Mouse (Mus musculus) thymus, adult 2 months (tissue): ENCODE results near the gene Jmjd8. TPM values are rescaled to one million over a fixed set of nuclear protein-coding genes. Genes with fewer than 3 reads are reported as not detected.

Experiments used
- DNase-seq: peaks from one replicate; pipeline ENCODE4 v3.0.0; 2021
- H3K27ac ChIP-seq: fragments of 200-500 bp; 2 replicates; pipeline ENCODE4 v1.5.1; 2012; ENCODE audit warnings: low read length, control low read depth; ENCODE audit not compliant: control insufficient read depth, insufficient read depth
- H3K27me3 ChIP-seq: fragments of 200-500 bp; 2 replicates; pipeline ENCODE4 v1.6.1; 2012; ENCODE audit warnings: mild to moderate bottlenecking, low read length, moderate library complexity, mixed read lengths; ENCODE audit not compliant: control insufficient read depth, insufficient read depth
- H3K36me3 ChIP-seq: fragments of 200-500 bp; 2 replicates; pipeline ENCODE4 v1.6.1; 2012; ENCODE audit warnings: mild to moderate bottlenecking, low read length, moderate library complexity; ENCODE audit not compliant: control insufficient read depth, insufficient read depth
- H3K4me1 ChIP-seq: fragments of 200-500 bp; replicated peaks from 2 replicates; pipeline ENCODE4 v1.6.1; 2012; ENCODE audit warnings: low read length; ENCODE audit not compliant: control insufficient read depth, insufficient read depth
- H3K4me3 ChIP-seq: fragments of 200-500 bp; 2 replicates; pipeline ENCODE4 v1.5.1; 2012; ENCODE audit warnings: mild to moderate bottlenecking, low read length, control low read depth, moderate library complexity; ENCODE audit not compliant: control insufficient read depth, insufficient read depth
- CTCF ChIP-seq: fragments of 200-500 bp; IDR thresholded peaks from 2 replicates; pipeline ENCODE4 v1.5.1; 2012; ENCODE audit warnings: mild to moderate bottlenecking, control low read depth, low read length, moderate library complexity, borderline replicate concordance; ENCODE audit not compliant: control insufficient read depth, poor library complexity, insufficient read depth; ENCODE audit errors: extremely low read depth
- POLR2A ChIP-seq: fragments of 200-500 bp; IDR thresholded peaks from 2 replicates; pipeline ENCODE4 v1.6.1; 2012; ENCODE audit warnings: mild to moderate bottlenecking, low read length, control low read depth, moderate library complexity; ENCODE audit not compliant: control insufficient read depth, poor library complexity, insufficient read depth; ENCODE audit errors: extremely low read depth
- WGBS: fragments of 180-500 bp; shearing (Covaris S2); methylation state at CpG from one replicate; pipeline ENCODE4 v1.1.7; 2018; 5-methylcytosine and 5-hydroxymethylcytosine counted together
- polyA plus RNA-seq: library from polyadenylated mRNA; depleted of rRNA; stranded (reverse); fragments of >200 nt; gene quantifications from 2 replicates; pipeline ENCODE4 v1.2.3, GENCODE M21; 2012

Gene Jmjd8
- polyA plus RNA-seq, 1 experiment: 83.2 TPM

GRCm38 (mm10) chr17:25818851-25819780 is 9.6 kb upstream of the Jmjd8 start:
- peaks cover 9% of the 10 kb centered on the region; the same call in 1 of the 2 replicates for H3K27me3 ChIP-seq
- 13% methylated on average over 46 of the region's 46 CpGs for WGBS

GRCm38 (mm10) chr17:25823452-25823851 is 5.2 kb upstream of the Jmjd8 start, which contains the start of gene Wdr24:
TSS of gene Wdr24 (plus strand) at chr17:25823627.
- H3K4me1 ChIP-seq: peaks cover 20% of the 10 kb centered on the region
- peak; percentile 80 for DNase-seq
- H3K36me3 ChIP-seq: no peaks in the 10 kb centered on the region
- TF ChIP-seq CTCF (no peak), POLR2A (no peak; the same call in 1 of the 2 replicates)
- H3K27me3 ChIP-seq: peaks cover 9% of the 10 kb centered on the region; the same call in 1 of the 2 replicates
- WGBS: under 1% methylated on average over 18 of the region's 18 CpGs
- peak within 1 kb of the TSS; percentile 50; the same call in 1 of the 2 replicates for H3K27ac ChIP-seq
- H3K4me3 ChIP-seq: peak within 1 kb of the TSS; percentile 96

More at GRCm38 (mm10) chr17:25818851-25819780, 9.6 kb upstream of the Jmjd8 start:
- H3K27ac ChIP-seq: no peak overlapping the region
- H3K4me3 ChIP-seq: no peak overlapping the region
- no peak for DNase-seq
- peaks cover 9% of the 10 kb centered on the region for H3K4me1 ChIP-seq
- TF ChIP-seq CTCF: no peak
- TF ChIP-seq POLR2A: no peak
- no peaks in the 10 kb centered on the region for H3K36me3 ChIP-seq

- H3K4me3 ChIP-seq: peak overlapping the region; percentile 96
Observed at GRCm38 (mm10) chr17:25824362-25825142, 4.1 kb upstream of the Jmjd8 start.

GRCm38 (mm10) chr17:25825311-25825710 is 3.4 kb upstream of the Jmjd8 start:
- Histone ChIP-seq H3K4me3 (no peak overlapping the region), H3K4me1 (peaks cover 31% of the 10 kb centered on the region)
- no peak for DNase-seq

More at GRCm38 (mm10) chr17:25824362-25825142, 4.1 kb upstream of the Jmjd8 start:
- H3K27me3 ChIP-seq: peaks cover 3% of the 10 kb centered on the region; the same call in 1 of the 2 replicates
- no peaks in the 10 kb centered on the region for H3K36me3 ChIP-seq
- no peak for DNase-seq
- 82% methylated on average over 17 of the region's 17 CpGs for WGBS
- no peak overlapping the region for H3K27ac ChIP-seq
- peaks cover 28% of the 10 kb centered on the region for H3K4me1 ChIP-seq
- no peak for TF ChIP-seq POLR2A

GRCm38 (mm10) chr17:25825984-25826570 is 2.6 kb upstream of the Jmjd8 start:
- Histone ChIP-seq H3K36me3 (peaks cover 4% of the 10 kb centered on the region; the same call in 1 of the 2 replicates), H3K27ac (no peak overlapping the region), H3K4me3 (no peak overlapping the region), H3K27me3 (no peaks in the 10 kb centered on the region; the same call in 1 of the 2 replicates), H3K4me1 (peaks cover 31% of the 10 kb centered on the region)
- TF ChIP-seq CTCF: no peak
- no peak for TF ChIP-seq POLR2A
- WGBS: 98% methylated on average over 27 of the region's 27 CpGs
- DNase-seq: no peak

More at GRCm38 (mm10) chr17:25825311-25825710, 3.4 kb upstream of the Jmjd8 start:
- Histone ChIP-seq H3K27ac (no peak overlapping the region), H3K27me3 (no peaks in the 10 kb centered on the region; the same call in 1 of the 2 replicates), H3K36me3 (no peaks in the 10 kb centered on the region)
- TF ChIP-seq POLR2A (no peak), CTCF (no peak)
- WGBS: 97% methylated on average over 6 of the region's 6 CpGs

- Histone ChIP-seq H3K36me3 (peaks cover 4% of the 10 kb centered on the region; the same call in 1 of the 2 replicates), H3K27ac (no peak overlapping the region), H3K4me3 (no peak overlapping the region), H3K4me1 (peaks cover 40% of the 10 kb centered on the region), H3K27me3 (no peaks in the 10 kb centered on the region)
- WGBS: 97% methylated on average over 13 of the region's 13 CpGs
- TF ChIP-seq POLR2A: no peak
- no peak for DNase-seq
Observed at GRCm38 (mm10) chr17:25827011-25827410, 1.7 kb upstream of the Jmjd8 start.
